Mouse (Mus musculus) B cell, adult 62 days (primary cell): ENCODE results near the gene Selenoh. TPM values are rescaled to one million over a fixed set of nuclear protein-coding genes. Genes with fewer than 3 reads are reported as not detected.

Experiments
- total RNA-seq: library from RNA; stranded (reverse); gene quantifications from 4 replicates; pipeline ENCODE4 v1.2.4, GENCODE M21; 2023

Gene Selenoh
- 47.2 to 55.2 TPM (median 52.0 TPM) in 4 replicates for total RNA-seq

GRCm38 (mm10) chr2:84670569-84670933, at the start of gene Selenoh:
Gene Selenoh (minus strand): TSS chr2:84670770.

GRCm38 (mm10) chr2:84714811-84715561, 44.4 kb upstream of the Selenoh start, which contains the start of gene Zdhhc5:
Gene Zdhhc5 (minus strand): TSS chr2:84715180.

GRCm38 (mm10) chr2:84679016-84679415, 8.4 kb upstream of the Selenoh start, which contains the start of gene Tmx2:
Gene Tmx2 (minus strand): TSS chr2:84679140.

GRCm38 (mm10) chr2:84677968-84678880, 7.7 kb upstream of the Selenoh start, which contains the start of the genes Gm28635 and Med19:
Gene Gm28635 (minus strand): TSS chr2:84678041.
Gene Med19 (plus strand): TSS chr2:84678402.

GRCm38 (mm10) chr2:84658806-84659205, 11.8 kb downstream of the Selenoh start, which contains the start of gene Btbd18:
Gene Btbd18 (plus strand): TSS chr2:84659079.

GRCm38 (mm10) chr2:84650464-84651195, 19.9 kb downstream of the Selenoh start, which contains the start of gene Ctnnd1:
Gene Ctnnd1 (minus strand): TSS chr2:84650765.

Other genes with a start within 250 kb of the Selenoh start
- 9.9 to 12.4 TPM (median 10.7 TPM) in 4 replicates for gene Calcrl, start 245.4 kb downstream of the Selenoh start, total RNA-seq
- 1.4 to 3.5 TPM (median 2.2 TPM) in 4 replicates for gene Tfpi, start 194.0 kb downstream of the Selenoh start, total RNA-seq
- gene Ctnnd1, start 20.0 kb downstream of the Selenoh start, total RNA-seq = 2.3 to 3.5 TPM (median 2.6 TPM) in 4 replicates
- gene Btbd18, start 11.7 kb downstream of the Selenoh start, total RNA-seq = 0.18 TPM in 1 of 4 replicates, not detected in the others
- gene Gm28635, start 7.3 kb upstream of the Selenoh start, total RNA-seq = not detected in 4 replicates
- 13.2 to 15.1 TPM (median 14.9 TPM) in 4 replicates for gene Med19, start 7.6 kb upstream of the Selenoh start, total RNA-seq
- 35.7 to 39.7 TPM (median 37.7 TPM) in 4 replicates for gene Tmx2, start 8.4 kb upstream of the Selenoh start, total RNA-seq
- 56.6 to 59.0 TPM (median 58.3 TPM) in 4 replicates for gene Zdhhc5, start 44.4 kb upstream of the Selenoh start, total RNA-seq
- gene Clp1, start 56.6 kb upstream of the Selenoh start, total RNA-seq = 20.9 to 25.6 TPM (median 24.0 TPM) in 4 replicates
- 0.94 to 0.98 TPM in 2 of 4 replicates, not detected in the others for gene Ypel4, start 63.3 kb upstream of the Selenoh start, total RNA-seq
- not detected in 4 replicates for gene Gm19426, start 72.9 kb upstream of the Selenoh start, total RNA-seq
- gene Serping1, start 104.7 kb upstream of the Selenoh start, total RNA-seq = 0.66 to 0.81 TPM in 2 of 4 replicates, not detected in the others
- gene Ube2l6, start 128.1 kb upstream of the Selenoh start, total RNA-seq = 9.9 to 13.9 TPM (median 12.4 TPM) in 4 replicates
- not detected in 4 replicates for gene Smtnl1, start 151.9 kb upstream of the Selenoh start, total RNA-seq
- 15.5 to 34.2 TPM (median 20.3 TPM) in 4 replicates for gene Timm10, start 156.2 kb upstream of the Selenoh start, total RNA-seq
- 5.8 to 6.3 TPM (median 5.9 TPM) in 4 replicates for gene Slc43a1, start 168.1 kb upstream of the Selenoh start, total RNA-seq
- not detected in 4 replicates for gene Rtn4rl2, start 215.9 kb upstream of the Selenoh start, total RNA-seq